Comparison of ENCODE assay signal across 14 mouse cellular contexts in the genomic region with DNA sequence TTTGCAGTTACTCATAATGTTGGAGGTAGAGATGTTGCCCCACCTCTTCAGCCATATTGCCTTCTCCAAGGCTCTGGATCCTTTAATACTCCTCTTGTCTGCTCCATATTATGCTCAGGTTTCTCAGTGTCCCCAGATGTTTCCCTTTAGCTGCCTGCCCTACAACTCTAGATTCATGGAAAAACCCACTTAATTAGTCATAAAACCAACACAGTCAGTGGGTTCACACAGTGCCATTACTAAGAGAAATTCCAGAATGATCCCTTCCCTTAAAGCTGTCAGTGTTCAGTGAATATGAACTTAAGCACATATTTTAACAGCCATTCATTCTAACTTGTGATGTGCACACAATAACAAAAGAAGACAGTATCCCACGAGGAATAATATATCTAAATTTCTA.
"Had no signal": no experiment of that assay in that cellular context is flagged by ENCODE, and none has a peak within 500 bp of the region (broad histone marks: within the 10 kb centered on the region; RNA-seq: fewer than 3 reads in every experiment).

No protein-coding gene starts in this region.

- H3K4me2 ChIP-seq: lung, embryonic 14.5 days; midbrain, embryonic 12.5 days; neural tube, embryonic 12.5 days had no signal

- H3K9me3 ChIP-seq: midbrain, embryonic 12.5 days; neural tube, embryonic 12.5 days had no signal

- H3K27me3 ChIP-seq: midbrain, embryonic 12.5 days; neural tube, embryonic 12.5 days had no signal

- H3K4me3 ChIP-seq: midbrain, embryonic 12.5 days; neural tube, embryonic 12.5 days had no signal

- H3K9ac ChIP-seq: lung, embryonic 14.5 days; midbrain, embryonic 12.5 days; neural tube, embryonic 12.5 days had no signal

- DNase-seq: lung, adult 18-20 months; lung, embryonic 14.5 days; lung, postnatal 10 days; lung, postnatal 4 days; midbrain, embryonic 14.5 days; right cerebral cortex, postnatal 25 days; right cerebral cortex, postnatal 4 days; spleen, adult 18-20 months; thymus, adult 18-20 months; thymus, postnatal 14 days; thymus, postnatal 36 days had no signal

- H3K36me3 ChIP-seq: midbrain, embryonic 12.5 days; neural tube, embryonic 12.5 days had no signal

- H3K4me1 ChIP-seq: neural tube, embryonic 12.5 days had no signal

- ATAC-seq: midbrain, embryonic 16.5 days had no signal

- H3K27ac ChIP-seq: midbrain, embryonic 12.5 days; neural tube, embryonic 12.5 days had no signal
